Mouse (Mus musculus) forebrain, embryonic 15.5 days (tissue): ENCODE data around the gene Smyd3. TPM values are rescaled to one million over a fixed set of nuclear protein-coding genes. Genes with fewer than 3 reads are reported as not detected.
A peak's percentile ranks its signal among the peaks of the same experiment; 100 is the strongest.

Experiments
- ATAC-seq: fragments of 200-750 bp; cut with Nextera tagmentation; replicated peaks from 2 replicates; pipeline ENCODE4 v1.8.0; 2017; ENCODE audit warnings: mild to moderate bottlenecking, moderate TSS enrichment, moderate library complexity
- H3K27ac ChIP-seq: fragments of 300-500 bp; sonication (generic); replicated peaks from 2 replicates; pipeline ENCODE4 v1.5.1; 2015; ENCODE audit warnings: mild to moderate bottlenecking, inconsistent platforms
- H3K27me3 ChIP-seq: fragments of 300-500 bp; sonication (generic); 2 replicates; pipeline ENCODE4 v1.6.1; 2015; ENCODE audit warnings: inconsistent platforms
- H3K36me3 ChIP-seq: fragments of 300-500 bp; sonication (generic); 2 replicates; pipeline ENCODE4 v1.6.1; 2015; ENCODE audit warnings: mild to moderate bottlenecking, inconsistent platforms
- H3K4me1 ChIP-seq: fragments of 300-500 bp; sonication (generic); 2 replicates; pipeline ENCODE4 v1.6.1; 2015; ENCODE audit warnings: inconsistent platforms
- H3K4me2 ChIP-seq: fragments of 300-500 bp; sonication (generic); replicated peaks from 2 replicates; pipeline ENCODE4 v1.6.1; 2015; ENCODE audit warnings: mild to moderate bottlenecking, inconsistent platforms
- H3K4me3 ChIP-seq: fragments of 300-500 bp; sonication (generic); 2 replicates; pipeline ENCODE4 v1.5.1; 2015; ENCODE audit warnings: mild to moderate bottlenecking, inconsistent platforms
- H3K9ac ChIP-seq: fragments of 300-500 bp; sonication (generic); replicated peaks from 2 replicates; pipeline ENCODE4 v1.6.1; 2015; ENCODE audit warnings: mild to moderate bottlenecking, inconsistent platforms
- H3K9me3 ChIP-seq: fragments of 300-500 bp; sonication (generic); 2 replicates; pipeline ENCODE4 v1.6.1; 2016; ENCODE audit warnings: inconsistent platforms
- WGBS: fragments of 180-500 bp; shearing (Covaris S2); methylation state at CpG from one replicate; pipeline ENCODE4 v1.1.7; 2015; ENCODE audit warnings: mixed read lengths; 5-methylcytosine and 5-hydroxymethylcytosine counted together
- polyA plus RNA-seq: library from polyadenylated mRNA; unstranded; fragments of >200 nt; fragmentation: Nextera tagmentation; extraction: Ambion mirVana; gene quantifications from 2 replicates; pipeline ENCODE4 v1.2.1, GENCODE M21; 2015

Gene Smyd3
- polyA plus RNA-seq, 1 experiment from 2014 or later, result 25.8 TPM

GRCm38 (mm10) chr1:179446127-179446844 is 71.6 kb downstream of the Smyd3 start:
- Histone ChIP-seq H3K9ac (no peak overlapping the region), H3K4me2 (0 out of 2 replicates have a peak overlapping the region, but pooled peaks have one; percentile 4), H3K9me3 (no peaks in the 10 kb centered on the region), H3K4me1 (peaks cover 15% of the 10 kb centered on the region), H3K36me3 (no peaks in the 10 kb centered on the region), H3K4me3 (no peak overlapping the region), H3K27ac (no peak overlapping the region), H3K27me3 (peaks cover 17% of the 10 kb centered on the region; the same call in 1 of the 2 replicates)
- peak; percentile 72 for ATAC-seq
- WGBS, result 13% methylated on average over 17 of the region's 17 CpGs

DNA sequence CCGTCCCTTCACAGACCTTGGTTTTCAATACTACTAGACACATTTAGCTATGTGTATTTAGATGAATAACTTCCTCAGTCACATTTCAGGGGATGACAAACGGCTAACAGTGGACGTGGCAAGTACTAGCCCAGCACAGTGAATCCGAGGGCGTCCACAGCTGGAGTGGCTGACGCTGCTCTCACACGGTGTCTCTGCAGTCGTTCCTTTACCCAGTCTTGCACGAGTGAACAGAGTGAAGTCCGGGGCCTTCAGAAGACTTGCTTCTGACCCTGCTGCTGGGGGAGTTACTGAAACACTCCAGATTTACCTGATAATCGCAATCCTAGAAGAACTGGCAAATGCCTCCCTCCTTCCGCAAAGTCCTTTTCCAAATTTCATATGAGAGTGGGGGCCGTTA is 74.0 kb downstream of the Smyd3 start:
- Histone ChIP-seq H3K9ac (no peak overlapping the region), H3K36me3 (no peaks in the 10 kb centered on the region), H3K9me3 (no peaks in the 10 kb centered on the region), H3K27me3 (peaks cover 8% of the 10 kb centered on the region; the same call in 1 of the 2 replicates), H3K4me3 (no peak overlapping the region), H3K4me2 (no peak overlapping the region), H3K4me1 (peaks cover 15% of the 10 kb centered on the region), H3K27ac (no peak overlapping the region)
- 90% methylated on average over 13 of the region's 13 CpGs for WGBS
- no peak for ATAC-seq

GRCm38 (mm10) chr1:179443423-179443822 is 74.4 kb downstream of the Smyd3 start:
- Histone ChIP-seq H3K9me3 (no peaks in the 10 kb centered on the region), H3K4me3 (no peak overlapping the region), H3K27ac (no peak overlapping the region), H3K9ac (no peak overlapping the region), H3K4me1 (peaks cover 15% of the 10 kb centered on the region), H3K36me3 (no peaks in the 10 kb centered on the region), H3K27me3 (peaks cover 8% of the 10 kb centered on the region; the same call in 1 of the 2 replicates), H3K4me2 (no peak overlapping the region)
- WGBS, result 83% methylated on average over 8 of the region's 8 CpGs
- ATAC-seq, result no peak

- H3K4me2 ChIP-seq, result no peak overlapping the region
- H3K9me3 ChIP-seq, result no peaks in the 10 kb centered on the region
- no peak overlapping the region for H3K4me3 ChIP-seq
- H3K9ac ChIP-seq, result no peak overlapping the region
- WGBS, result 72% methylated on average over 11 of the region's 11 CpGs
- no peak for ATAC-seq
- no peaks in the 10 kb centered on the region for H3K27me3 ChIP-seq
- H3K4me1 ChIP-seq, result no peaks in the 10 kb centered on the region; the same call in 1 of the 2 replicates
- H3K36me3 ChIP-seq, result no peaks in the 10 kb centered on the region
- no peak overlapping the region for H3K27ac ChIP-seq
Measured at GRCm38 (mm10) chr1:179436596-179436995, 81.2 kb downstream of the Smyd3 start.

GRCm38 (mm10) chr1:179434443-179435260 is 83.2 kb downstream of the Smyd3 start:
- H3K4me3 ChIP-seq, result no peak overlapping the region
- no peaks in the 10 kb centered on the region for H3K36me3 ChIP-seq
- H3K9ac ChIP-seq, result no peak overlapping the region
- no peaks in the 10 kb centered on the region for H3K9me3 ChIP-seq
- WGBS, result 91% methylated on average over 11 of the region's 11 CpGs
- H3K27me3 ChIP-seq, result no peaks in the 10 kb centered on the region
- no peaks in the 10 kb centered on the region; the same call in 1 of the 2 replicates for H3K4me1 ChIP-seq
- no peak overlapping the region for H3K4me2 ChIP-seq
- no peak overlapping the region for H3K27ac ChIP-seq
- no peak for ATAC-seq

DNA sequence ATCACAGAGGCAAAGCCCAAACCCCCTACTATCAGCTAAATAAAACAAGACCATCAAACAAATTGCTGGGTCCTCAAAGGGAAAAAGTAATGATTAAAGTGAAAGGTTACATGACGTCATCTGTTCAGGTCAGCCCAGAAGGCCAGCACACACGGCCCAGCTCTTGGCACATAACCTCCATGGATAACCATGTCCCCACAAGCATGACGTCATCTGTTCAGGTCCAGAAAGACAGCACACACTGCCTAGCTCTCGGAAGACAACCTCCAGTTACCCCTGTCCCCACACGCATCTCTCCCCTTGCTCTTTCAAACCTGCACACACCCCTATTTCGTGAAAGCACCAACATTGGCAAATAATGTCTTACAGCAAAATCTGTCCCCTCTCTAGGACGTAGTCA is 84.0 kb downstream of the Smyd3 start:
- Histone ChIP-seq H3K9me3 (no peaks in the 10 kb centered on the region), H3K4me1 (no peaks in the 10 kb centered on the region; the same call in 1 of the 2 replicates), H3K9ac (no peak overlapping the region), H3K36me3 (no peaks in the 10 kb centered on the region), H3K27ac (peak overlapping the region; percentile 46; the same call in 1 of the 2 replicates), H3K27me3 (no peaks in the 10 kb centered on the region), H3K4me2 (no peak overlapping the region), H3K4me3 (no peak overlapping the region)
- no peak for ATAC-seq
- 86% methylated on average over 7 of the region's 7 CpGs for WGBS

- Histone ChIP-seq H3K9me3 (no peaks in the 10 kb centered on the region), H3K27me3 (no peaks in the 10 kb centered on the region), H3K9ac (no peak overlapping the region), H3K4me1 (no peaks in the 10 kb centered on the region; the same call in 1 of the 2 replicates), H3K36me3 (no peaks in the 10 kb centered on the region), H3K27ac (peak overlapping the region; percentile 46; the same call in 1 of the 2 replicates), H3K4me2 (no peak overlapping the region), H3K4me3 (no peak overlapping the region)
- WGBS, result 81% methylated on average over 8 of the region's 8 CpGs
- ATAC-seq, result no peak
Measured at GRCm38 (mm10) chr1:179433355-179433754, 84.5 kb downstream of the Smyd3 start.

- H3K9me3 ChIP-seq, result no peaks in the 10 kb centered on the region
- H3K4me2 ChIP-seq, result no peak overlapping the region
- no peak for ATAC-seq
- H3K9ac ChIP-seq, result no peak overlapping the region
- WGBS, result 93% methylated on average over 3 of the region's 3 CpGs
- H3K36me3 ChIP-seq, result no peaks in the 10 kb centered on the region
- no peak overlapping the region for H3K4me3 ChIP-seq
- no peaks in the 10 kb centered on the region; the same call in 1 of the 2 replicates for H3K4me1 ChIP-seq
- no peaks in the 10 kb centered on the region for H3K27me3 ChIP-seq
- H3K27ac ChIP-seq, result no peak overlapping the region
Measured at GRCm38 (mm10) chr1:179430077-179430476, 87.8 kb downstream of the Smyd3 start.

DNA sequence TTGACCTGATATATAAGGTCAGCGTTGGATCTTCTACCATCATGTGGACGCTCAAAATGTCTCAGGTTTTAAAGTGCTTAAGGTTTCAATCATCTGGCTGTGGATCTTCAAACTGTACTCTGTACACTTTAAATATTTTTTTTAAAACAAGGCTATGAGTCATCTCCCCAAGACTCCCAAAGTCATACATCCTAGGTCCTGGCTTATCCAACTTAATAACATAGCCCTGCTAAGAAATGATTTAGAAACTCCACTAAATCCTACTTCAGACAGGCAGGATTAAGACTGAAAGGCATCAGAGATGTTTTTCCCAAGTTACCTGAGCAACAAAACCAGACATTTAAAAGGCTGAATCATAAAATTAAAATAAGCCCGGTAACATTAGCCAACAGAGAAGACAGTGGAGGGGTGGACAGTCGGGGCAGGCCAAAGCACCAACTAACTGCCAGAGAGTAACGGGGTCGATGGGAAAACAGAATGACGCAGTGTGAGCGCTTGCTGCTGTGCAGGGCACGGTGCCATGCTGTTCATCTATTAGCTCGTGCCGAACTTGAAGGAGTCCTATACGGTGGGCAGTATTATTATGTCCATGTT is 92.9 kb downstream of the Smyd3 start:
- ATAC-seq, result no peak
- Histone ChIP-seq H3K9me3 (no peaks in the 10 kb centered on the region), H3K4me1 (no peaks in the 10 kb centered on the region), H3K36me3 (no peaks in the 10 kb centered on the region), H3K4me3 (no peak overlapping the region), H3K9ac (no peak overlapping the region), H3K27ac (no peak overlapping the region), H3K27me3 (no peaks in the 10 kb centered on the region), H3K4me2 (no peak overlapping the region)
- WGBS, result 89% methylated on average over 12 of the region's 12 CpGs

- no peak overlapping the region for H3K27ac ChIP-seq
- H3K4me3 ChIP-seq, result no peak overlapping the region
- 79% methylated on average over 4 of the region's 4 CpGs for WGBS
- no peak overlapping the region for H3K4me2 ChIP-seq
- H3K36me3 ChIP-seq, result no peaks in the 10 kb centered on the region
- H3K9me3 ChIP-seq, result no peaks in the 10 kb centered on the region
- H3K27me3 ChIP-seq, result no peaks in the 10 kb centered on the region
- no peak for ATAC-seq
- H3K4me1 ChIP-seq, result no peaks in the 10 kb centered on the region
- H3K9ac ChIP-seq, result no peak overlapping the region
Measured at GRCm38 (mm10) chr1:179419091-179419490, 98.8 kb downstream of the Smyd3 start.

- no peaks in the 10 kb centered on the region for H3K27me3 ChIP-seq
- no peaks in the 10 kb centered on the region for H3K4me1 ChIP-seq
- H3K9ac ChIP-seq, result no peak overlapping the region
- H3K4me2 ChIP-seq, result no peak overlapping the region
- 84% methylated on average over 4 of the region's 4 CpGs for WGBS
- no peak overlapping the region for H3K4me3 ChIP-seq
- no peaks in the 10 kb centered on the region for H3K9me3 ChIP-seq
- no peak for ATAC-seq
- no peak overlapping the region for H3K27ac ChIP-seq
- H3K36me3 ChIP-seq, result no peaks in the 10 kb centered on the region
Measured at GRCm38 (mm10) chr1:179408086-179408485, 109.8 kb downstream of the Smyd3 start.

GRCm38 (mm10) chr1:179400835-179401234 is 117.0 kb downstream of the Smyd3 start:
- peaks cover 2% of the 10 kb centered on the region; the same call in 1 of the 2 replicates for H3K4me1 ChIP-seq
- H3K27ac ChIP-seq, result no peak overlapping the region
- no peaks in the 10 kb centered on the region for H3K9me3 ChIP-seq
- H3K9ac ChIP-seq, result no peak overlapping the region
- H3K4me3 ChIP-seq, result no peak overlapping the region
- H3K4me2 ChIP-seq, result no peak overlapping the region
- WGBS, result 78% methylated on average over 5 of the region's 5 CpGs
- H3K36me3 ChIP-seq, result no peaks in the 10 kb centered on the region
- H3K27me3 ChIP-seq, result no peaks in the 10 kb centered on the region
- ATAC-seq, result no peak
